Mouse (Mus musculus): ENCODE results near the gene Vldlr. TPM values are rescaled to one million over a fixed set of nuclear protein-coding genes. Genes with fewer than 3 reads are reported as not detected.

Vldlr gene
- polyA plus RNA-seq, 1 experiment from 2014 or later: 15.9 TPM

GRCm38 (mm10) chr19:27243527-27243926 is 27.2 kb downstream of the Vldlr start:
- Histone ChIP-seq H3K4me3 (no peak overlapping the region), H3K9ac (no peak overlapping the region), H3K27ac (no peak overlapping the region), H3K4me1 (no peaks in the 10 kb centered on the region), H3K9me3 (no peaks in the 10 kb centered on the region), H3K36me3 (peaks cover 85% of the 10 kb centered on the region), H3K4me2 (replicated peaks) (no peak overlapping the region), H3K27me3 (replicated peaks) (no peaks in the 10 kb centered on the region)
- ATAC-seq (ENCODE audit: low FRiP score, low read depth): no peak
- 89% methylated on average over 4 of the region's 4 CpGs for WGBS

- Histone ChIP-seq H3K4me3 (no peak overlapping the region), H3K36me3 (peaks cover 9% of the 10 kb centered on the region), H3K4me1 (no peaks in the 10 kb centered on the region), H3K27ac (no peak overlapping the region), H3K9ac (no peak overlapping the region), H3K4me2 (replicated peaks) (no peak overlapping the region), H3K9me3 (no peaks in the 10 kb centered on the region), H3K27me3 (replicated peaks) (no peaks in the 10 kb centered on the region)
- ATAC-seq (ENCODE audit: low FRiP score, low read depth): no peak
- 87% methylated on average over 5 of the region's 5 CpGs for whole genome bisulfite sequencing
Measured at GRCm38 (mm10) chr19:27254756-27255155, 38.5 kb downstream of the Vldlr start.

- Histone ChIP-seq H3K9me3 (no peaks in the 10 kb centered on the region), H3K4me2 (replicated peaks) (no peak overlapping the region), H3K9ac (no peak overlapping the region), H3K4me1 (no peaks in the 10 kb centered on the region), H3K27ac (no peak overlapping the region), H3K27me3 (replicated peaks) (no peaks in the 10 kb centered on the region), H3K36me3 (peaks cover 5% of the 10 kb centered on the region; the same call in 1 of the 2 replicates), H3K4me3 (no peak overlapping the region)
- no peak for ATAC-seq (ENCODE audit: low FRiP score, low read depth)
- WGBS: 87% methylated on average over 3 of the region's 3 CpGs
Measured at GRCm38 (mm10) chr19:27255678-27256077, 39.4 kb downstream of the Vldlr start.

- WGBS: 73% methylated on average over 4 of the region's 4 CpGs
- no peak for ATAC-seq (ENCODE audit: low FRiP score, low read depth)
Measured at GRCm38 (mm10) chr19:27260102-27260501, 43.8 kb downstream of the Vldlr start.

GRCm38 (mm10) chr19:27260621-27261278 is 44.5 kb downstream of the Vldlr start:
- Histone ChIP-seq H3K27me3 (replicated peaks) (no peaks in the 10 kb centered on the region), H3K36me3 (no peaks in the 10 kb centered on the region), H3K4me1 (no peaks in the 10 kb centered on the region), H3K9ac (no peak overlapping the region), H3K27ac (no peak overlapping the region), H3K4me2 (replicated peaks) (no peak overlapping the region), H3K9me3 (no peaks in the 10 kb centered on the region), H3K4me3 (no peak overlapping the region)
- no peak for ATAC-seq (ENCODE audit: low FRiP score, low read depth)
- 89% methylated on average over 8 of the region's 8 CpGs for WGBS

More at GRCm38 (mm10) chr19:27260102-27260501, 43.8 kb downstream of the Vldlr start:
- Histone ChIP-seq H3K36me3 (no peaks in the 10 kb centered on the region), H3K9me3 (no peaks in the 10 kb centered on the region), H3K4me1 (no peaks in the 10 kb centered on the region), H3K4me2 (replicated peaks) (no peak overlapping the region), H3K9ac (no peak overlapping the region), H3K27me3 (replicated peaks) (no peaks in the 10 kb centered on the region), H3K27ac (no peak overlapping the region), H3K4me3 (no peak overlapping the region)

GRCm38 (mm10) chr19:27262141-27262540 is 45.9 kb downstream of the Vldlr start:
- Histone ChIP-seq H3K4me1 (no peaks in the 10 kb centered on the region), H3K9ac (no peak overlapping the region), H3K4me3 (no peak overlapping the region), H3K36me3 (no peaks in the 10 kb centered on the region), H3K27ac (no peak overlapping the region), H3K27me3 (replicated peaks) (no peaks in the 10 kb centered on the region), H3K4me2 (replicated peaks) (no peak overlapping the region), H3K9me3 (no peaks in the 10 kb centered on the region)
- ATAC-seq (ENCODE audit: low FRiP score, low read depth): no peak
- 84% methylated on average over 3 of the region's 3 CpGs for WGBS

- Histone ChIP-seq H3K36me3 (no peaks in the 10 kb centered on the region), H3K4me1 (no peaks in the 10 kb centered on the region), H3K4me2 (replicated peaks) (no peak overlapping the region), H3K4me3 (no peak overlapping the region), H3K27ac (no peak overlapping the region), H3K27me3 (replicated peaks) (no peaks in the 10 kb centered on the region), H3K9me3 (no peaks in the 10 kb centered on the region), H3K9ac (no peak overlapping the region)
- no peak for ATAC-seq (ENCODE audit: low FRiP score, low read depth)
- WGBS: 81% methylated on average over 2 of the region's 2 CpGs
Measured at GRCm38 (mm10) chr19:27273385-27273784, 57.1 kb downstream of the Vldlr start.

- no peaks in the 10 kb centered on the region for H3K36me3 ChIP-seq
- no peak for ATAC-seq (ENCODE audit: low FRiP score, low read depth)
- 82% methylated on average over 1 of the region's 1 CpGs for WGBS
Measured at GRCm38 (mm10) chr19:27274382-27274781, 58.1 kb downstream of the Vldlr start.

GRCm38 (mm10) chr19:27279174-27279573 is 62.9 kb downstream of the Vldlr start:
- 91% methylated on average over 2 of the region's 2 CpGs for WGBS
- Histone ChIP-seq H3K4me1 (no peaks in the 10 kb centered on the region), H3K36me3 (no peaks in the 10 kb centered on the region), H3K27ac (no peak overlapping the region), H3K27me3 (replicated peaks) (no peaks in the 10 kb centered on the region), H3K4me2 (replicated peaks) (no peak overlapping the region), H3K4me3 (no peak overlapping the region), H3K9me3 (no peaks in the 10 kb centered on the region), H3K9ac (no peak overlapping the region)
- ATAC-seq (ENCODE audit: low FRiP score, low read depth): no peak

More at GRCm38 (mm10) chr19:27274382-27274781, 58.1 kb downstream of the Vldlr start:
- no peaks in the 10 kb centered on the region for H3K9me3 ChIP-seq
- no peak overlapping the region for H3K9ac ChIP-seq
- H3K4me2 ChIP-seq (replicated peaks): no peak overlapping the region
- H3K27me3 ChIP-seq (replicated peaks): no peaks in the 10 kb centered on the region
- H3K4me3 ChIP-seq: no peak overlapping the region
- no peak overlapping the region for H3K27ac ChIP-seq
- H3K4me1 ChIP-seq: no peaks in the 10 kb centered on the region

Other genes with a start within 250 kb of the Vldlr start
- gene Kcnv2, start 106.1 kb downstream of the Vldlr start, polyA plus RNA-seq (2016; fragmentation: Nextera tagmentation; extraction: Ambion mirVana): 0.09 TPM in 1 of 2 replicates, not detected in the other
- 76.1 and 81.2 TPM in 2 replicates for gene Pum3, start 213.3 kb downstream of the Vldlr start, polyA plus RNA-seq (2016; fragmentation: Nextera tagmentation; extraction: Ambion mirVana)